Mouse (Mus musculus) kidney, embryonic 16.5 days (tissue): ENCODE results near the gene Grhl3. TPM values are rescaled to one million over a fixed set of nuclear protein-coding genes. Genes with fewer than 3 reads are reported as not detected.

Experiments
- ATAC-seq: fragments of 200-750 bp; cut with Nextera tagmentation; 2 replicates; pipeline ENCODE4 v1.8.0; 2017; ENCODE audit warnings: moderate TSS enrichment; ENCODE audit not compliant: low FRiP score, low TSS enrichment
- H3K27ac ChIP-seq: fragments of 300-500 bp; sonication (generic); 2 replicates; pipeline ENCODE4 v1.5.1; 2014; ENCODE audit warnings: low read length
- H3K27me3 ChIP-seq: fragments of 300-500 bp; sonication (generic); 2 replicates; pipeline ENCODE4 v1.6.1; 2014; ENCODE audit warnings: low read length, control low read depth, mixed read lengths; ENCODE audit not compliant: insufficient read depth
- H3K36me3 ChIP-seq: fragments of 300-500 bp; sonication (generic); 2 replicates; pipeline ENCODE4 v1.6.1; 2014; ENCODE audit warnings: low read length, control low read depth, mixed read lengths; ENCODE audit not compliant: insufficient read depth
- H3K4me1 ChIP-seq: fragments of 300-500 bp; sonication (generic); 2 replicates; pipeline ENCODE4 v1.6.1; 2014; ENCODE audit warnings: low read length, control low read depth, mixed read lengths; ENCODE audit not compliant: insufficient read depth
- H3K4me2 ChIP-seq: fragments of 300-500 bp; sonication (generic); replicated peaks from 2 replicates; pipeline ENCODE4 v1.6.1; 2014; ENCODE audit warnings: low read depth, low read length
- H3K4me3 ChIP-seq: fragments of 300-500 bp; sonication (generic); 2 replicates; pipeline ENCODE4 v1.5.1; 2014; ENCODE audit warnings: mild to moderate bottlenecking, low read length
- H3K9ac ChIP-seq: fragments of 300-500 bp; sonication (generic); replicated peaks from 2 replicates; pipeline ENCODE4 v1.6.1; 2014; ENCODE audit warnings: low read length
- H3K9me3 ChIP-seq: fragments of 300-500 bp; sonication (generic); 2 replicates; pipeline ENCODE4 v1.6.1; 2016; ENCODE audit warnings: low read length, control low read depth
- WGBS: fragments of 180-500 bp; shearing (Covaris S2); extraction: QIAGEN DNeasy Blood & Tissue Kit; methylation state at CpG from one replicate; pipeline ENCODE4 v1.1.7; 2014; 5-methylcytosine and 5-hydroxymethylcytosine counted together
- polyA plus RNA-seq: library from polyadenylated mRNA; unstranded; fragments of >200 nt; fragmentation: Nextera tagmentation; extraction: Ambion mirVana; gene quantifications from 2 replicates; pipeline ENCODE4 v1.2.1, GENCODE M21; 2015

Gene Grhl3
- polyA plus RNA-seq, 1 experiment from 2014 or later, result 4.9 TPM

- H3K36me3 ChIP-seq, result no peaks in the 10 kb centered on the region
- H3K27ac ChIP-seq, result no peak overlapping the region
- H3K4me2 ChIP-seq, result no peak overlapping the region
- H3K4me3 ChIP-seq, result no peak overlapping the region
- 91% methylated on average over 3 of the region's 3 CpGs for WGBS
- H3K27me3 ChIP-seq, result no peaks in the 10 kb centered on the region
- no peak for ATAC-seq
- H3K4me1 ChIP-seq, result peaks cover under 1% of the 10 kb centered on the region
- no peak overlapping the region for H3K9ac ChIP-seq
- H3K9me3 ChIP-seq, result no peaks in the 10 kb centered on the region
These were observed 28.1 kb upstream of the Grhl3 start for GRCm38 (mm10) chr4:135601530-135601929.

GRCm38 (mm10) chr4:135599497-135600182, 26.2 kb upstream of the Grhl3 start:
- H3K36me3 ChIP-seq, result no peaks in the 10 kb centered on the region
- no peak overlapping the region for H3K9ac ChIP-seq
- H3K4me3 ChIP-seq, result no peak overlapping the region
- H3K27ac ChIP-seq, result no peak overlapping the region
- no peaks in the 10 kb centered on the region for H3K9me3 ChIP-seq
- no peak for ATAC-seq
- H3K27me3 ChIP-seq, result no peaks in the 10 kb centered on the region
- H3K4me1 ChIP-seq, result peaks cover 10% of the 10 kb centered on the region
- WGBS, result 82% methylated on average over 7 of the region's 7 CpGs
- H3K4me2 ChIP-seq, result no peak overlapping the region

DNA sequence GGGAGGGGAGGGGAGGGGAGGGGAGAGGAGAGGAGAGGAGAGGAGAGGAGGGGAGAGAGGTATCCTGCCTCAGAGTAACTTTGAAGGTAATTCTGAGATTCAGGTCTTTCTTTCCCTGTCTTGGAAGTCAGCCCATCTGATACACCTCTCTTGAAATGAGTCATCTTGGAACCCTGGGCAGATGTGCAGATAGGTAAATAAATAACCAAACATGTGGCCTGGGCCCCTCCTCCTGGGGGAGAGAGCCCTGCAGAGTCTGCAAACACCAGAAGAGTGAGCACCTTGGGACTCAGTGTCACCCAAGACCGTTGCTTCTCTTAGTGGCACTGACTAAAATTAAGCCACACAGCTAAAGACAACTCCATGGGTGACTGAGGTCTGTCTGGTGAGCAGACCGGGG, 25.6 kb upstream of the Grhl3 start:
- H3K36me3 ChIP-seq, result no peaks in the 10 kb centered on the region
- no peak overlapping the region for H3K9ac ChIP-seq
- no peak overlapping the region for H3K27ac ChIP-seq
- no peak overlapping the region for H3K4me3 ChIP-seq
- no peak overlapping the region for H3K4me2 ChIP-seq
- WGBS, result 56% methylated on average over 2 of the region's 2 CpGs
- peaks cover 10% of the 10 kb centered on the region for H3K4me1 ChIP-seq
- H3K9me3 ChIP-seq, result no peaks in the 10 kb centered on the region
- ATAC-seq, result no peak
- H3K27me3 ChIP-seq, result no peaks in the 10 kb centered on the region

DNA sequence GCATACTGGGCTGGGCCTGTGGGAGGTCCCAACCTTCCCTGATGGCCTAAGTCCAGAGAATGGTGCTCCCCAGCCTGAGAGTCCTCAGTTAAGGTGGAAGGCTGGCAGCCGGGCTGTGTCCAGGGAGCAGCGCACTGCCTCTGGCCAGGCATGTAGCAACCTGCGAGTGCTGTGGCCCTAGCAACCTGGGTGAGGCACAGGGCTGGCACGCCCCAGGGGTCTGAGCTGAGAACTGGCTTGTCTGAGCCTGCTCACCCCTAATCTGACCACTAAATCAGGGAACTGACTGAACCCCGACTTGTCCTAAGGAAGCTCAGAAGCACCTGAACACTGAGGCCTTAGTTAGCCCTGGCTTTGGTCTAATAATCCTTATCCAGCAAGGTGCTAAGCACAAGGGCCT, 24.1 kb upstream of the Grhl3 start:
- 74% methylated on average over 5 of the region's 5 CpGs for WGBS
- Histone ChIP-seq H3K27ac (no peak overlapping the region), H3K4me1 (peaks cover 10% of the 10 kb centered on the region), H3K4me2 (no peak overlapping the region), H3K9me3 (no peaks in the 10 kb centered on the region), H3K4me3 (no peak overlapping the region), H3K9ac (no peak overlapping the region), H3K27me3 (no peaks in the 10 kb centered on the region), H3K36me3 (no peaks in the 10 kb centered on the region)
- ATAC-seq, result no peak

DNA sequence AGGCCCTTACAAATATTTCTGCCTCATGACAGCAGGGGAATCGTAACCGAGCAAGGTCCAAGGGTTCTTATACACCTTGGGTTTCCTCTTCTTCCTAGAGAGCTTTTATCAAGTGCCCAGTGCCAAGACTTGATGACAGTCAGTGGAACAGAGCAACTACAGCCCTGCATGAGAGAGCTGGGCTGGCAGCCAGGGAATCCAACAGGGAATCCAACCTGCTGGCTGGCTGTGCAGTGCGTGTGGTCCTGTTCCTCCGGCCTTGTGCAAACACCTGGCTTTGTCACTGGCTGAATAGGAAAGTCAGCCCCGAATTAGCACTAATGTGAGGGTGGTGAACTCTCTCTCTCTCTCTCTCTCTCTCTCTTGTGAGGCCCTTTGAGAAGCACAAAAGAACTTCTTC, 22.5 kb upstream of the Grhl3 start:
- Histone ChIP-seq H3K27ac (peak overlapping the region; percentile 8; the same call in 1 of the 2 replicates), H3K9ac (no peak overlapping the region), H3K4me2 (no peak overlapping the region), H3K4me3 (no peak overlapping the region), H3K4me1 (peaks cover 10% of the 10 kb centered on the region), H3K27me3 (no peaks in the 10 kb centered on the region), H3K9me3 (no peaks in the 10 kb centered on the region), H3K36me3 (no peaks in the 10 kb centered on the region)
- no peak for ATAC-seq
- WGBS, result 47% methylated on average over 5 of the region's 5 CpGs

- H3K27me3 ChIP-seq, result no peaks in the 10 kb centered on the region
- no peak overlapping the region for H3K4me2 ChIP-seq
- H3K4me3 ChIP-seq, result no peak overlapping the region
- no peak overlapping the region for H3K9ac ChIP-seq
- no peaks in the 10 kb centered on the region for H3K36me3 ChIP-seq
- WGBS, result 48% methylated on average over 8 of the region's 8 CpGs
- no peak for ATAC-seq
- no peak overlapping the region for H3K27ac ChIP-seq
- H3K9me3 ChIP-seq, result no peaks in the 10 kb centered on the region
- peaks cover 10% of the 10 kb centered on the region; the same call in 1 of the 2 replicates for H3K4me1 ChIP-seq
These were observed 18.3 kb upstream of the Grhl3 start for GRCm38 (mm10) chr4:135591610-135592304.

DNA sequence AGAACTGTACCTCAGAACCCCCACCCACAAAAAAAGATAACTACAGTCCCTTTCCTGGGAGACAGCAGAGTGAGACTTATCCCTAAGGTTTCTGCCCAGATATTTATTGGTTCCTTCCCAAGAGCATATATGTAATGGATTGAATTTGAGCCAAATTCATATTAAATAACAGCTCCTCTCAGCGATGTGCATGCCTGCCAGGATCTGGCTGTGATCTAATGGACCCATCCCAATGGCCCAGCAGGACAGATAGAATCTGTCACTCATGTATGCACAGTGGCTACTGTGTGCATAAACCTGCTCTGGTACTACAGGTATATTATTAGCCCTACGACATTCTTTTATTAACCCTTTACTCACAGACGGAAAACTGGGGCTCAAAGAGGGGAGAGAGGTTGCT, 17.7 kb upstream of the Grhl3 start:
- no peaks in the 10 kb centered on the region for H3K36me3 ChIP-seq
- H3K4me2 ChIP-seq, result no peak overlapping the region
- no peaks in the 10 kb centered on the region for H3K9me3 ChIP-seq
- H3K9ac ChIP-seq, result no peak overlapping the region
- WGBS, result 58% methylated on average over 3 of the region's 3 CpGs
- no peak overlapping the region for H3K4me3 ChIP-seq
- peaks cover 5% of the 10 kb centered on the region; the same call in 1 of the 2 replicates for H3K4me1 ChIP-seq
- H3K27ac ChIP-seq, result no peak overlapping the region
- no peak for ATAC-seq
- no peaks in the 10 kb centered on the region for H3K27me3 ChIP-seq

DNA sequence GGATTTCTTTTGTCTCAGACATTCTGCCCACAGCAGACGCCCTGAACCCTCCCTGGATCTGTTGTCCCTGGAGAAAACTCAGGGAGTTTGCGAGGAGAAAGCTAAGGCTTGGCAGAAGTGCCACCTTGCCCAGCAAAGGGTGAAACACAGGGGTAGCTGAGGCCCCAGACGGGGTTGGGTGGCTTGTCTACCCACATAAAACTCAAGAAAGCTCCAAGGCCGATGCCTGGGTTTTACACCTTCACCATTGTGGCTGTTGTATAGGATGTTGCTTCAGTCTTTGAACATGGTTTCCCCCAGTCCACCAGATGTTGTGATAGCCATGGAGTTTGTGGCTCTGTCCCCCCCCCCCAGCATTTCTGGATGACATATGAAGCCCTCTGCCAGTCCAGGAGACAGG, 11.4 kb upstream of the Grhl3 start:
- no peak overlapping the region for H3K4me3 ChIP-seq
- no peak overlapping the region for H3K9ac ChIP-seq
- H3K36me3 ChIP-seq, result no peaks in the 10 kb centered on the region
- H3K4me1 ChIP-seq, result peaks cover 6% of the 10 kb centered on the region
- H3K27me3 ChIP-seq, result no peaks in the 10 kb centered on the region
- 59% methylated on average over 4 of the region's 4 CpGs for WGBS
- no peaks in the 10 kb centered on the region for H3K9me3 ChIP-seq
- no peak overlapping the region for H3K27ac ChIP-seq
- no peak for ATAC-seq
- H3K4me2 ChIP-seq, result no peak overlapping the region

- Histone ChIP-seq H3K9ac (no peak overlapping the region), H3K4me1 (peaks cover 6% of the 10 kb centered on the region), H3K27me3 (no peaks in the 10 kb centered on the region), H3K27ac (no peak overlapping the region), H3K4me3 (no peak overlapping the region), H3K9me3 (no peaks in the 10 kb centered on the region), H3K4me2 (no peak overlapping the region), H3K36me3 (no peaks in the 10 kb centered on the region)
- ATAC-seq, result no peak
- WGBS, result 32% methylated on average over 12 of the region's 12 CpGs
These were observed 7.9 kb upstream of the Grhl3 start for GRCm38 (mm10) chr4:135581222-135581910.

DNA sequence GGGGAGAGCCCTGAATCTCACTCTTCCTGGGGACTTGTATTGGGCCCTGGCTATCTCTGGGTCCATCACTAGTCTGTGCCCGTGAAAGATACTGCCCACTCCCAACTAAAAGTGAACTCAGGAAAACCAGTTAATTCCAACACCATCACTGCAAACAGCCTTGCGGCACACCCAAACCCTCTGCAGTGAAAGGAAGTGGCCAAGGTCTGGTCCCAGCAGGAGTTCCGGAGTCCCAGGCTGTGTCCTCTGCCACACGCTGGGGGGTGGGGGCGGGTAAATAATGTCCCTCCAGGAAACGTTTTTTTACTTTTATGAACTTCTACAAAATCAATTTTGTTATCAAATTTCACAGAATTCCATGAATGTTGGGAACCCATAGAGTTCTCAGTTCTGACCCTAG, 6.3 kb upstream of the Grhl3 start:
- no peaks in the 10 kb centered on the region for H3K36me3 ChIP-seq
- WGBS, result 62% methylated on average over 6 of the region's 6 CpGs

More for the DNA sequence above, 6.3 kb upstream of the Grhl3 start:
- H3K27me3 ChIP-seq, result peaks cover 9% of the 10 kb centered on the region; the same call in 1 of the 2 replicates
- peaks cover 6% of the 10 kb centered on the region for H3K4me1 ChIP-seq
- no peaks in the 10 kb centered on the region for H3K9me3 ChIP-seq
- no peak overlapping the region for H3K4me3 ChIP-seq
- H3K27ac ChIP-seq, result no peak overlapping the region
- H3K9ac ChIP-seq, result no peak overlapping the region
- ATAC-seq, result no peak
- no peak overlapping the region for H3K4me2 ChIP-seq
